Mouse (Mus musculus) neural tube, embryonic 11.5 days (tissue): ENCODE measurements around the gene 1190002N15Rik. TPM values are rescaled to one million over a fixed set of nuclear protein-coding genes. Genes with fewer than 3 reads are reported as not detected.

Experiments used
- ATAC-seq: fragments of 200-750 bp; cut with Nextera tagmentation; 2 replicates; pipeline ENCODE4 v1.8.0; 2017; ENCODE audit warnings: moderate number of reproducible peaks, mild to moderate bottlenecking, moderate TSS enrichment, moderate library complexity; ENCODE audit not compliant: insufficient read depth, low FRiP score, low TSS enrichment
- DNase-seq: peaks from one replicate; pipeline ENCODE4 v3.0.0-alpha.2; 2015; ENCODE audit warnings: low spot score
- H3K27ac ChIP-seq: fragments of 300-500 bp; sonication (generic); 2 replicates; pipeline ENCODE4 v1.5.1; 2014; ENCODE audit warnings: low read depth, mild to moderate bottlenecking, low read length
- H3K27me3 ChIP-seq: fragments of 300-500 bp; sonication (generic); 2 replicates; pipeline ENCODE4 v1.6.1; 2014; ENCODE audit warnings: mild to moderate bottlenecking, low read length, mixed read lengths; ENCODE audit not compliant: control insufficient read depth, insufficient read depth
- H3K36me3 ChIP-seq: fragments of 300-500 bp; sonication (generic); 2 replicates; pipeline ENCODE4 v1.6.1; 2014; ENCODE audit warnings: mild to moderate bottlenecking, low read length, moderate library complexity, mixed read lengths; ENCODE audit not compliant: control insufficient read depth, insufficient read depth
- H3K4me1 ChIP-seq: fragments of 300-500 bp; sonication (generic); 2 replicates; pipeline ENCODE4 v1.6.1; 2014; ENCODE audit warnings: low read length, mixed read lengths; ENCODE audit not compliant: control insufficient read depth, insufficient read depth
- H3K4me2 ChIP-seq: fragments of 300-500 bp; sonication (generic); 2 replicates; pipeline ENCODE4 v1.6.1; 2014; ENCODE audit warnings: low read depth, mild to moderate bottlenecking, moderate library complexity
- H3K4me3 ChIP-seq: fragments of 300-500 bp; sonication (generic); 2 replicates; pipeline ENCODE4 v1.5.1; 2014; ENCODE audit warnings: low read depth, low read length
- H3K9ac ChIP-seq: fragments of 300-500 bp; sonication (generic); 2 replicates; pipeline ENCODE4 v1.6.1; 2014; ENCODE audit warnings: mild to moderate bottlenecking, low read length
- H3K9me3 ChIP-seq: fragments of 300-500 bp; sonication (generic); 2 replicates; pipeline ENCODE4 v1.6.1; 2016; ENCODE audit warnings: low read length; ENCODE audit not compliant: control insufficient read depth
- WGBS: fragments of 180-500 bp; shearing (Covaris S2); extraction: QIAGEN DNeasy Blood & Tissue Kit; methylation state at CpG from one replicate; pipeline ENCODE4 v1.1.7; 2014; 5-methylcytosine and 5-hydroxymethylcytosine counted together
- polyA plus RNA-seq: library from polyadenylated mRNA; unstranded; fragments of >200 nt; fragmentation: Nextera tagmentation; extraction: Ambion mirVana; gene quantifications from 2 replicates; pipeline ENCODE4 v1.2.1, GENCODE M21; 2014

The 1190002N15Rik gene
- polyA plus RNA-seq, 1 experiment from 2014 or later, result 34.2 TPM

GRCm38 (mm10) chr9:94556249-94556648 is 18.4 kb upstream of the 1190002N15Rik start:
- Histone ChIP-seq H3K4me2 (no peak overlapping the region), H3K9me3 (no peaks in the 10 kb centered on the region), H3K9ac (no peak overlapping the region), H3K4me1 (no peaks in the 10 kb centered on the region), H3K36me3 (no peaks in the 10 kb centered on the region), H3K4me3 (no peak overlapping the region), H3K27ac (no peak overlapping the region), H3K27me3 (no peaks in the 10 kb centered on the region)
- DNase-seq (no peak), ATAC-seq (no peak)

DNA sequence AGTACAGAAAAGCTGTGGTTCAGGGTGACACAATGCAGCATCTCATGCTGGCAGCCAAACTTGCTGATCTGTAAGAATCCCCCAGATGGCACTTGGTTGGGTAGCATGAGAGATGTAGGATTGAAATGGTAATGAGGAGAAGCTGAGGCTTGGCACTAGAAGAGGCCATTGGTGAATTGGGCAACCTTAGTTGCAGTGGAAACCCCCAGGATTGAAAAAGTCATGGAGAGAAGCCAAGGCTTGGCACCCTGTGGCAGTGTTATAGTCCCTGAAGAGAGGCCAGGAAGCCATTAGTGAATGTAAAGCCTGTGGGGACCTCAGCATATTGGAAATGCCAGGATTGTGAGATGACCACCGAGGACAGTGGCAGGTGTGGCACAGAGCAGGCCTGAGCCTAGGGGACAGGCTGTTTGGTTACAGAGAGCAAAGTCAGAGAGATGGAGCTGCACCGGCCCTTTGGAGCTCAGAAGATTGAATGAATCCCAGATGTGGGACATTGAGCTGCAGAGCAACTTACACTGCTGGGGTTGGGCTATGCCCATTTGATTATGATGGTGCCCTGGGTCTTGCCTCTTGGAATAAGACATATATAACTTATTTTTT is 12.7 kb upstream of the 1190002N15Rik start:
- ATAC-seq (no peak), DNase-seq (no peak)
- Histone ChIP-seq H3K27me3 (no peaks in the 10 kb centered on the region), H3K9me3 (no peaks in the 10 kb centered on the region), H3K9ac (no peak overlapping the region), H3K4me2 (no peak overlapping the region), H3K4me1 (no peaks in the 10 kb centered on the region), H3K4me3 (no peak overlapping the region), H3K27ac (no peak overlapping the region), H3K36me3 (no peaks in the 10 kb centered on the region)
- WGBS, result 88% methylated on average over 2 of the region's 2 CpGs

DNA sequence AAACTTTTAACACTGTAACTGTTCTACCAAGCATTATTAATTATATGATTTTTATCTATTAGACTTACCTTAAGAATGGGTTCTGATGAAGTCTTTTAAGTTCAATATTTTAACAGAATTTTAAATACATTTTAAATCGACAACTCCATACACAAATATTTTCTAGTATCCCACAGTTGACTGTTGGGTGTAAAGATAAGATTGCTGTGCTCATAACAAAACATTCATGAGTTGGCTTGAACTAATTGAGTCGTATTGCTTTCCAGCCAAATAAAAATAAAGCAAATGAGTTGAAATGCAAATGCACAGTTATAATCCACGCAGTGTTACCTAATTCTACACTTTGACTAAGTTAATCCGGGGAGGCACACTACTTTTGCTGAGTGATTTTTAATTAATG is 6.0 kb upstream of the 1190002N15Rik start:
- 93% methylated on average over 4 of the region's 4 CpGs for WGBS
- no peak overlapping the region for H3K4me3 ChIP-seq
- H3K9ac ChIP-seq, result no peak overlapping the region
- no peak for ATAC-seq
- no peak overlapping the region for H3K27ac ChIP-seq
- H3K36me3 ChIP-seq, result no peaks in the 10 kb centered on the region
- H3K4me1 ChIP-seq, result no peaks in the 10 kb centered on the region
- no peaks in the 10 kb centered on the region for H3K9me3 ChIP-seq
- no peaks in the 10 kb centered on the region for H3K27me3 ChIP-seq
- DNase-seq, result no peak
- H3K4me2 ChIP-seq, result no peak overlapping the region

DNA sequence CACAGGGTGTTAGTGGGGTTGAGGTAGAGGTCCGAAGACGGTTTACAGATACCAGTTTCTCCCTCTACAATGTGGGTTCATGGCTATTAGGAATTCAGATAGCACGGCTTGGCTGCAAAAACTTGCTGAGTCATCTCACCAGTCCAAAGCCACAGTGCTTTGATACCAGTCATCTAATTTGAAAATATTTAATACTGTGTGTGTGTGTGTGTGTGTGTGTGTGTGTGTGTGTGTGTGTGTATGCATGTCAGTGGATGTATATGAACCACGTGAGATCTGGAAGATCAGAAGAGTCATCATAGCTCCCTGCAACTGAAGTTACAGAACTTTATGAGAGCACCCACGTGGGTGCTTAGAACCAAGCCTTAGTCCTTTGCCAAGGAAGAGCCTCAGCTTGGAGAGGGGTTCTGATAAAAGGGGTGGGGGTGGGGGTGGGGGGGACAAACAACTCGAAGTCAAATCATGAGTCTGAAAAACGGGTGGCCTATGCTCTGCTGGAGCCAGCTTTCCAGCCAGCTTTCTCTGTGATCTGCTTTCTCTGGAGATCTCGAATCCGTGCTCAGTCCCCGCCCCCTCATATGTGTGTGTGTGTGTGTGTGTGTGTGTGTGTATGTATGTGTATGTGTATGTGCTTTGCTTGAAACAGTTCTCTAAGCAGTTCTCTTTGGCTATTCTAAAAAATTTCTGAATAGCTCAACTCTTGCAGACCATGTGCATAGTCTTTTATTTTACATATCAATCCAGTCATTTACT is 2.6 kb upstream of the 1190002N15Rik start:
- Histone ChIP-seq H3K36me3 (no peaks in the 10 kb centered on the region), H3K4me2 (no peak overlapping the region), H3K27me3 (no peaks in the 10 kb centered on the region), H3K9me3 (no peaks in the 10 kb centered on the region), H3K4me3 (no peak overlapping the region), H3K9ac (no peak overlapping the region), H3K4me1 (no peaks in the 10 kb centered on the region), H3K27ac (no peak overlapping the region)
- WGBS, result 56% methylated on average over 10 of the region's 10 CpGs
- ATAC-seq (no peak), DNase-seq (no peak)

GRCm38 (mm10) chr9:94539346-94539865 is 1.5 kb upstream of the 1190002N15Rik start:
- Histone ChIP-seq H3K4me1 (peaks cover under 1% of the 10 kb centered on the region; the same call in 1 of the 2 replicates), H3K27ac (no peak overlapping the region), H3K4me3 (peak overlapping the region; percentile 77), H3K27me3 (no peaks in the 10 kb centered on the region), H3K36me3 (no peaks in the 10 kb centered on the region), H3K9me3 (no peaks in the 10 kb centered on the region), H3K9ac (no peak overlapping the region), H3K4me2 (peak overlapping the region; percentile 77)
- DNase-seq (no peak), ATAC-seq (no peak)
- WGBS, result 23% methylated on average over 8 of the region's 8 CpGs

DNA sequence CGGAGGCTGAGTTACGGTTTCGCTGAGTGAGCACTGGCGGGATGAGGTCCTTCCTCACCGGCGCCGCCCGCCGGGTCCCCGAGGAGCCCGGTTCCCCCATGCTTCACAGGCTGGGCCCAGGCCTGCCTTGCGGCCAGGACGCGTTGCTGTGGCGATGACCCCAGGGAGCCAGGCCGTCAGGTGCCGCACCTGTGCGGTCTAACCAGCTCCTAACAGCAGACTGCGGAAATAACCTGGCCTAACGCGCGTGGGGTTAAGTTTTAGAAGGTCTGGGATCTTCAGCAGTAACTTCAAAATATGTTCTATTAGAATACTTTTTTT is 902 bp upstream of the 1190002N15Rik start:
- H3K9me3 ChIP-seq, result no peaks in the 10 kb centered on the region
- WGBS, result under 1% methylated on average over 22 of the region's 22 CpGs
- no peaks in the 10 kb centered on the region for H3K27me3 ChIP-seq
- peak overlapping the region; percentile 77 for H3K4me2 ChIP-seq
- peak overlapping the region; percentile 83 for H3K9ac ChIP-seq
- H3K27ac ChIP-seq, result peak overlapping the region; percentile 95
- no peaks in the 10 kb centered on the region for H3K36me3 ChIP-seq
- no peak; the same call in 1 of the 2 replicates for ATAC-seq
- peaks cover 5% of the 10 kb centered on the region; the same call in 1 of the 2 replicates for H3K4me1 ChIP-seq
- peak overlapping the region; percentile 77 for H3K4me3 ChIP-seq
- DNase-seq, result no peak

GRCm38 (mm10) chr9:94537051-94537917 is 597 bp downstream of the 1190002N15Rik start:
- under 1% methylated on average over 94 of the region's 103 CpGs for WGBS

GRCm38 (mm10) chr9:94536261-94536905 is 1.5 kb downstream of the 1190002N15Rik start:
- no peak overlapping the region for H3K27ac ChIP-seq
- peak overlapping the region; percentile 89 for H3K4me2 ChIP-seq
- no peaks in the 10 kb centered on the region for H3K9me3 ChIP-seq
- peak overlapping the region; percentile 77 for H3K4me3 ChIP-seq
- no peaks in the 10 kb centered on the region for H3K36me3 ChIP-seq
- WGBS, result under 1% methylated on average over 15 of the region's 15 CpGs
- peaks cover 5% of the 10 kb centered on the region; the same call in 1 of the 2 replicates for H3K4me1 ChIP-seq
- peak overlapping the region; percentile 83 for H3K9ac ChIP-seq
- ATAC-seq, result no peak
- no peaks in the 10 kb centered on the region for H3K27me3 ChIP-seq
- DNase-seq, result no peak

More at GRCm38 (mm10) chr9:94537051-94537917, 597 bp downstream of the 1190002N15Rik start:
- peak overlapping the region; percentile 83 for H3K9ac ChIP-seq
- no peaks in the 10 kb centered on the region for H3K36me3 ChIP-seq
- peak overlapping the region; percentile 89 for H3K4me2 ChIP-seq
- peak overlapping the region; percentile 77 for H3K4me3 ChIP-seq
- peaks cover 5% of the 10 kb centered on the region; the same call in 1 of the 2 replicates for H3K4me1 ChIP-seq
- H3K27me3 ChIP-seq, result no peaks in the 10 kb centered on the region
- H3K27ac ChIP-seq, result peak overlapping the region; percentile 95
- DNase-seq, result peak; percentile 79
- H3K9me3 ChIP-seq, result no peaks in the 10 kb centered on the region
- ATAC-seq, result peak; percentile 67
